Mouse (Mus musculus): ENCODE measurements around the gene Ston2. TPM values are rescaled to one million over a fixed set of nuclear protein-coding genes. Genes with fewer than 3 reads are reported as not detected.

Gene Ston2
- polyA plus RNA-seq, 1 experiment, result 12.3 TPM

DNA sequence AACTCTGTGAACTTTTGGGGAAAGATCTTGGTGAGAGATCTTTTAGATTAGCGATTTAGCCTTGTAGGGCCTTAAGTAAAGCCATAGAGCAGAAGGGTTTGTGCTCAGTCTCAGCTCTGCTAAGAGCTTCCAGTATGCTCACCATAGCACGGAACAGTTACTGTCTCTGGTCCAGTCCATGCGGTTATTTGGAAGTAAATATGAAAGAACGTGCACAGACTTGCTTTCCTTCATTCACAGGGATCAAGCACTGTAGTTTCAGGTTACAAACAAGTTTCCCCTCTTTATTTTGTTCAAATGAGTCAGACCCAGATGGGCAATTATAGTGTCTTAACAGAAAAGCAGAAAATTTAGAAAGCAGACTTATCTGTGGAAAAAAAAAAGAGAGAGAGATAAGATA lies 125.3 kb downstream of the Ston2 start:
- TF ChIP-seq MYOD1 (IDR thresholded peaks at IDR 0.05; ENCODE audit: control insufficient read depth in 1 of 3, insufficient read length in 2 of 3, low read depth in 2 of 3) (no peak), POLR2AphosphoS2 (IDR thresholded peaks at IDR 0.05; ENCODE audit: insufficient read length, low read depth) (no peak), MYOG (IDR thresholded peaks at IDR 0.05; ENCODE audit: control insufficient read depth in 1 of 3, insufficient read depth in 1 of 3, insufficient read length in 2 of 3, low read depth in 2 of 3) (no peak), TCF12 (IDR thresholded peaks at IDR 0.05; ENCODE audit: insufficient read depth, poor library complexity, severe bottlenecking) (no peak), CEBPB (IDR thresholded peaks at IDR 0.05; ENCODE audit: insufficient read depth, poor library complexity, severe bottlenecking) (no peak), TCF3 (IDR thresholded peaks at IDR 0.05; ENCODE audit: insufficient read length, low read depth) (no peak), SRF (IDR thresholded peaks at IDR 0.05; ENCODE audit: control insufficient read depth, insufficient read length, low read depth) (no peak), POLR2A (IDR thresholded peaks at IDR 0.05; ENCODE audit: insufficient read length, low read depth) (no peak), E2F4 (IDR thresholded peaks at IDR 0.05; ENCODE audit: insufficient read depth) (no peak), MAX (IDR thresholded peaks at IDR 0.05; ENCODE audit: low read depth) (no peak), REST (IDR thresholded peaks at IDR 0.05; ENCODE audit: insufficient read depth, insufficient read length) (no peak), USF1 (IDR thresholded peaks at IDR 0.05; ENCODE audit: low read depth) (no peak)
- Histone ChIP-seq H3K4me3 (no peak overlapping the region), H3K27me3 (ENCODE audit: control insufficient read depth, insufficient read depth, insufficient read length) (no peaks in the 10 kb centered on the region), H3ac (ENCODE audit: control insufficient read depth, insufficient read length) (no peak overlapping the region), H3K79me2 (ENCODE audit: control insufficient read depth, insufficient read depth) (no peaks in the 10 kb centered on the region), H3K36me3 (ENCODE audit: control insufficient read depth, insufficient read depth) (no peaks in the 10 kb centered on the region), H3K4me2 (ENCODE audit: low read depth) (no peak overlapping the region)

- Histone ChIP-seq H3K36me3 (ENCODE audit: control insufficient read depth, insufficient read depth) (no peaks in the 10 kb centered on the region), H3K27me3 (ENCODE audit: control insufficient read depth, insufficient read depth, insufficient read length) (no peaks in the 10 kb centered on the region), H3K4me2 (ENCODE audit: low read depth) (no peak overlapping the region), H3ac (ENCODE audit: control insufficient read depth, insufficient read length) (no peak overlapping the region), H3K79me2 (ENCODE audit: control insufficient read depth, insufficient read depth) (no peaks in the 10 kb centered on the region), H3K4me3 (no peak overlapping the region)
- no peak for TF ChIP-seq MYOG (IDR thresholded peaks at IDR 0.05; ENCODE audit: control insufficient read depth in 1 of 3, insufficient read depth in 1 of 3, insufficient read length in 2 of 3, low read depth in 2 of 3)
- no peak for TF ChIP-seq TCF12 (IDR thresholded peaks at IDR 0.05; ENCODE audit: insufficient read depth, poor library complexity, severe bottlenecking)
- TF ChIP-seq CEBPB (IDR thresholded peaks at IDR 0.05; ENCODE audit: insufficient read depth, poor library complexity, severe bottlenecking), result no peak
- no peak for TF ChIP-seq MAX (IDR thresholded peaks at IDR 0.05; ENCODE audit: low read depth)
- TF ChIP-seq USF1 (IDR thresholded peaks at IDR 0.05; ENCODE audit: low read depth), result no peak
- TF ChIP-seq REST (IDR thresholded peaks at IDR 0.05; ENCODE audit: insufficient read depth, insufficient read length), result no peak
- TF ChIP-seq SRF (IDR thresholded peaks at IDR 0.05; ENCODE audit: control insufficient read depth, insufficient read length, low read depth), result no peak
- no peak for TF ChIP-seq E2F4 (IDR thresholded peaks at IDR 0.05; ENCODE audit: insufficient read depth)
- no peak for TF ChIP-seq POLR2AphosphoS2 (IDR thresholded peaks at IDR 0.05; ENCODE audit: insufficient read length, low read depth)
- TF ChIP-seq POLR2A (IDR thresholded peaks at IDR 0.05; ENCODE audit: insufficient read length, low read depth), result no peak
- no peak for TF ChIP-seq TCF3 (IDR thresholded peaks at IDR 0.05; ENCODE audit: insufficient read length, low read depth)
These were observed 127.4 kb downstream of the Ston2 start for GRCm38 (mm10) chr12:91660640-91661417.

DNA sequence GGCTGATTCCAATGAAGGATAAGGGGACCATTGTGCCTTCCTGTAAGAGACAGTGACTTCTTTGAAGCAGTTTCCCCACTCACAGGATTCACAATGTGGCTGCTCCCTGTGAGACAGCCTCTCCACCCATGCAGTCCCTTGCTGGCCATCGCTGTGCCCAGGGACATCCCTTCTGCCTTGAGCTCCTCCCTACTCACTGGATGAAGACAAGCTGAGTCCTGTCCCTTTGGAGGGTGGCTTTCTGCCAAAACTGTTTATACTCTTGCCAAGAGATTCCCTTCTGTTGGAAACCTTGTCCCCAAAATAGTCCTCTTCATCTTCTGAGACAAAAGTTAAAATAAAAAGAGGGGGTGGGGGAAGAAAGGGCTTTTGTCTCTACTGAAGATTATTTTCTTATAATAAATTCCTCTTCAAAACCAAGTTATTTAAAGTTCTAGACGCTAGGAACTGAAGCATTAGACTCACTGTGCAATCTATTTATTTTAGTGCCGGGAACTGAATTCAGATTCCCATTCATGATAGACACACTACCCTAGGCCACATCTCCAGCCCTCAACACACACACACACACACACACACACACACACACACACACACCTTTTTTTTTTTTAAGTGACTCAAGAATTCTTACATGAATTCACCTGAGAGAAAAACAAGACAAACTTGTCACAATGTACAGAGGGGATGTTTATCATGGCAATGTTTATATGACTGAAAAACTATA lies 133.6 kb downstream of the Ston2 start:
- Histone ChIP-seq H3ac (ENCODE audit: control insufficient read depth, insufficient read length) (no peak overlapping the region), H3K4me3 (no peak overlapping the region), H3K4me2 (ENCODE audit: low read depth) (no peak overlapping the region), H3K79me2 (ENCODE audit: control insufficient read depth, insufficient read depth) (no peaks in the 10 kb centered on the region), H3K36me3 (ENCODE audit: control insufficient read depth, insufficient read depth) (no peaks in the 10 kb centered on the region), H3K27me3 (ENCODE audit: control insufficient read depth, insufficient read depth, insufficient read length) (no peaks in the 10 kb centered on the region)
- TF ChIP-seq MAX (IDR thresholded peaks at IDR 0.05; ENCODE audit: low read depth), result no peak
- TF ChIP-seq TCF12 (IDR thresholded peaks at IDR 0.05; ENCODE audit: insufficient read depth, poor library complexity, severe bottlenecking), result no peak
- TF ChIP-seq TCF3 (IDR thresholded peaks at IDR 0.05; ENCODE audit: insufficient read length, low read depth), result no peak
- no peak for TF ChIP-seq CEBPB (IDR thresholded peaks at IDR 0.05; ENCODE audit: insufficient read depth, poor library complexity, severe bottlenecking)
- TF ChIP-seq REST (IDR thresholded peaks at IDR 0.05; ENCODE audit: insufficient read depth, insufficient read length), result no peak
- TF ChIP-seq MYOD1 (IDR thresholded peaks at IDR 0.05; ENCODE audit: control insufficient read depth in 1 of 3, insufficient read length in 2 of 3, low read depth in 2 of 3), result no peak
- TF ChIP-seq POLR2AphosphoS2 (IDR thresholded peaks at IDR 0.05; ENCODE audit: insufficient read length, low read depth), result no peak
- TF ChIP-seq SRF (IDR thresholded peaks at IDR 0.05; ENCODE audit: control insufficient read depth, insufficient read length, low read depth), result no peak
- no peak for TF ChIP-seq MYOG (IDR thresholded peaks at IDR 0.05; ENCODE audit: control insufficient read depth in 1 of 3, insufficient read depth in 1 of 3, insufficient read length in 2 of 3, low read depth in 2 of 3)
- TF ChIP-seq E2F4 (IDR thresholded peaks at IDR 0.05; ENCODE audit: insufficient read depth), result no peak
- no peak for TF ChIP-seq USF1 (IDR thresholded peaks at IDR 0.05; ENCODE audit: low read depth)
- TF ChIP-seq POLR2A (IDR thresholded peaks at IDR 0.05; ENCODE audit: insufficient read length, low read depth), result no peak

DNA sequence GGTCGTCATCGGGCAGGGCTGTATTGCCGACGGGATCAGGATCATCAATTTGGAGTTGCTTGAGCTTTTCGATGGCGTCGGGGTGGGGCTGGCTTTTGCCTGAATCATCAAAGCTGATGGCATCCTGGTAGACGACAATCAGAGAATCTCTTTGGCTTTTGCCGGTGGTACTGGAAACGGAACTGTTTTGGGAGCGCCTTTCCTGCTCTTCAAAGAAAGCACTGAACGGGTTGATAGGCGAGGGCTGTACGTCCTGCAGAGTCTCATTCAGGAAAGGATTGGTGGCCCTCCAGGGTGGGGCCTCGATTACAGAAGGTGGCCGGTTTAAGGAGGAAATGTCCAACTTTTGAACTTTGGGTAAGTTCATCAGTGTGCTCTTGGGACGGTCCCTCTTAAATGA lies 139.8 kb downstream of the Ston2 start:
- TF ChIP-seq CEBPB (IDR thresholded peaks at IDR 0.05; ENCODE audit: insufficient read depth, poor library complexity, severe bottlenecking) (no peak), POLR2A (IDR thresholded peaks at IDR 0.05; ENCODE audit: insufficient read length, low read depth) (no peak), TCF3 (IDR thresholded peaks at IDR 0.05; ENCODE audit: insufficient read length, low read depth) (no peak), POLR2AphosphoS2 (IDR thresholded peaks at IDR 0.05; ENCODE audit: insufficient read length, low read depth) (no peak), MYOG (IDR thresholded peaks at IDR 0.05; ENCODE audit: control insufficient read depth in 1 of 3, insufficient read depth in 1 of 3, insufficient read length in 2 of 3, low read depth in 2 of 3) (no peak)
- Histone ChIP-seq H3K27me3 (ENCODE audit: control insufficient read depth, insufficient read depth, insufficient read length) (no peaks in the 10 kb centered on the region), H3K79me2 (ENCODE audit: control insufficient read depth, insufficient read depth) (no peaks in the 10 kb centered on the region), H3K4me2 (ENCODE audit: low read depth) (no peak overlapping the region), H3K36me3 (ENCODE audit: control insufficient read depth, insufficient read depth) (no peaks in the 10 kb centered on the region), H3K4me3 (no peak overlapping the region), H3ac (ENCODE audit: control insufficient read depth, insufficient read length) (no peak overlapping the region)
